Mouse (Mus musculus): Measurements from ENCODE around the gene Hist2h2ab. TPM values are rescaled to one million over a fixed set of nuclear protein-coding genes. Genes with fewer than 3 reads are reported as not detected.
"Not testable (repeated sequence)": the region's sequence is repeated elsewhere in the genome, so short reads cannot be mapped to it uniquely, and the experiment has no call there.

Hist2h2ab gene
- polyA plus RNA-seq, 1 experiment from 2014 or later: not detected

DNA sequence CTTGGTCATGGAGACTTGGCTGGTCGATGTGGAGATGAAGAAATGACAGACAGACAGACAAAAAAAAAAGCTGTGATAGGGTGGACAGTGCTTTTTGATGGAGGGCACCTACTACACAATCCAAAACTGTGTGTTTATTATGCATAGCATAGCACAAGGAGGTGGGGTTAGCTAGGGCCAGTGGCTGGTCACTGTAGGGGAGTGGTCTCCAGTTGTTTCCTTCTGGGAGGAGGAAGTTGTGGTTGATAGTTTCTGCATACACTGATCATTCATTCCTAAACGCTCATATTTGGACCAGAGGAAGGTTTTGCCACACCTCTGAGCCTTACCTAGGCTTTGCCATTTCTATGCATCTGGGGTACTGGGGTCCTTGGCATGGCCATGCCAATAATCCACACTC is 10.7 kb downstream of the Hist2h2ab start:
- no peak overlapping the region for H3K4me3 ChIP-seq
- no peak overlapping the region for H3K9ac ChIP-seq
- WGBS: 82% methylated on average over 2 of the region's 2 CpGs
- no peaks in the 10 kb centered on the region for H3K9me3 ChIP-seq (replicated peaks)
- H3K27ac ChIP-seq: no peak overlapping the region
- no peaks in the 10 kb centered on the region for H3K36me3 ChIP-seq
- H3K4me2 ChIP-seq (replicated peaks): no peak overlapping the region
- 0 out of 2 replicates have a peak, but pooled peaks cover 9% of the 10 kb centered on the region for H3K4me1 ChIP-seq
- no peak for ATAC-seq (ENCODE audit: low FRiP score)
- no peaks in the 10 kb centered on the region for H3K27me3 ChIP-seq

DNA sequence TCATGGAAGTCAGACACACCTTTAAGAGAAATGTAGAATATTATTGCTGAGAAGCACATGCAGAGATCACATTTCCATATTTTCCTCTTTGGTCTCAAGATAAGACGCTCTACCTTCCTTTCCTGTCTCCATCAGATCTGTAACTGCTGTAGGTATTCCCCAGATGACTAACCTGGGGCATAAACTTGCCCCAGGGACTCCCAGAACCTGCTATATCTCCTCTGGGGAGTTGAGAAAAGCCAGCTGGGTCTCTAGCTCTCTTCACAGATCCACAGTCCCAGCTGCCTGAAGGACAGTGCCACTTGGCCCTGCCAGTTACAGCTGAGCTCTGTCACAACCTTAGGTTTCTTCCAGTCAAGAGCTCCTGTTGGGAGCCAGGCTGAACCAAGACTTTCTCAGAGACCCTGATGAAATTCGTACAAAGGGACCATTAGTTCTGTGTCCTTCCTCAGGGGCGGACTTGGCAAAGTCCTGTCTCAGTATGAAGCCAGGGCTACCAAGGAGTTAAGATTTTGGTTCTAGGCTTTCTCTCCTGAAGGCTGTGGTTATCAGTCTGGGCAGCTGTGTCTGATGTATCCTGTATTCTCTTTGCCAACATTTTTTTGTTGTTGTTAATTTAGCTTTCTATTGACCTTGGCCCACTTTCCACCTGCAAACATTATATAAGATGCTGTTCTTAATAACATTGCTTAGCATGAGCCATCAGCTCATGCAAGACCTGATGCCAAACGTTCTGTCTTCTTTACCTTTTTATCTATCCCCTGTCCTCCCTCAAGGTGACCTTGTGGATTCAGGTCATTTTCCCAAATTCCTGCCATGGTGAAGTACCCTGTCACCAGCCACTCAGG is 11.5 kb downstream of the Hist2h2ab start:
- Histone ChIP-seq H3K4me2 (replicated peaks) (no peak overlapping the region), H3K9me3 (replicated peaks) (no peaks in the 10 kb centered on the region), H3K27me3 (no peaks in the 10 kb centered on the region), H3K4me3 (no peak overlapping the region), H3K4me1 (0 out of 2 replicates have a peak, but pooled peaks cover 7% of the 10 kb centered on the region), H3K27ac (no peak overlapping the region), H3K9ac (no peak overlapping the region), H3K36me3 (no peaks in the 10 kb centered on the region)
- WGBS: 73% methylated on average over 4 of the region's 4 CpGs
- no peak for ATAC-seq (ENCODE audit: low FRiP score)

DNA sequence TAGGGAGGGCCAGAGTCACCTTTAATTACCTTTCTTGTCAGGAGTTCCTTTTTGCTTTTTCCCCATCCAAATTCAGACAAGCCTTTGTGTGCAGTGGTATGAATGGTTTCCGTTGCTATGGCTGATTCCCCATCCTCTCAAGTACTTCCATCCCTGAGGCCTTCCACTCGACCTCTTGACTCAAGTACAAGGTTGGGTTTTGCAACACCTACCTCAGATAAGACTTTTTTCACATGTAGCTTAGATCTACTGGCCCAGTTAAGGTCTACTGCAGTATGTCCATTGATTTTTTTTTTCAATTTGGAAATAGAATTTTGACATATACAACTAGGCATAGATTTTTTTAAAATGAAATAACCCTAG is 12.1 kb downstream of the Hist2h2ab start:
- Histone ChIP-seq H3K36me3 (no peaks in the 10 kb centered on the region), H3K9ac (no peak overlapping the region), H3K4me2 (replicated peaks) (no peak overlapping the region), H3K27me3 (no peaks in the 10 kb centered on the region), H3K9me3 (replicated peaks) (no peaks in the 10 kb centered on the region), H3K27ac (no peak overlapping the region), H3K4me1 (0 out of 2 replicates have a peak, but pooled peaks cover 6% of the 10 kb centered on the region), H3K4me3 (no peak overlapping the region)
- no peak for ATAC-seq (ENCODE audit: low FRiP score)
- WGBS: 72% methylated on average over 2 of the region's 2 CpGs

DNA sequence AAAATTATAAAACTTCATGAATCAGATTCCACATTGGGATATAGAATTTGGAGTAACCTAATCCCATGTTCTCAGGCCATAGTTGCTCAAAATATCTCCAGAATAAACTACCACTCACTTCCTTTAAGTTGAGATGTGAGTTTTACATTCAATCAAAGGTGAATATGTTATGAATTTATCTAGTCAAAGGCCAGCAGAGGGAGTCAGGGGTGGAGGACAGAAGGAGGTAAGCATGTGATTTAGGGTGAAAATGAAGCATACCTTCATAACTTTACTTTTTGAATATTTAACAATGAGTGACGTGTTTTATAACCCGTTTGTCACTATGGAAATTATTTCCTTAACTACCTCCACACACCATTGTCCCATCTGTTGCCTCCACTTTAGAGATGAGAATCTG is 15.2 kb downstream of the Hist2h2ab start:
- WGBS: 95% methylated on average over 2 of the region's 2 CpGs
- no peak overlapping the region for H3K9ac ChIP-seq
- peaks cover 15% of the 10 kb centered on the region for H3K4me1 ChIP-seq
- no peak overlapping the region for H3K27ac ChIP-seq
- H3K27me3 ChIP-seq: no peaks in the 10 kb centered on the region
- H3K4me2 ChIP-seq (replicated peaks): no peak overlapping the region
- no peaks in the 10 kb centered on the region for H3K36me3 ChIP-seq
- ATAC-seq (ENCODE audit: low FRiP score): no peak
- H3K4me3 ChIP-seq: no peak overlapping the region
- no peaks in the 10 kb centered on the region for H3K9me3 ChIP-seq (replicated peaks)

GRCm38 (mm10) chr3:96235836-96236235 is 16.2 kb downstream of the Hist2h2ab start:
- no peaks in the 10 kb centered on the region for H3K27me3 ChIP-seq
- H3K27ac ChIP-seq: peak overlapping the region; percentile 30; the same call in 1 of the 2 replicates
- H3K9ac ChIP-seq: no peak overlapping the region
- H3K9me3 ChIP-seq (replicated peaks): no peaks in the 10 kb centered on the region
- ATAC-seq (ENCODE audit: low FRiP score): no peak
- H3K4me2 ChIP-seq (replicated peaks): no peak overlapping the region
- peaks cover 15% of the 10 kb centered on the region for H3K4me1 ChIP-seq
- no peaks in the 10 kb centered on the region for H3K36me3 ChIP-seq
- 62% methylated on average over 3 of the region's 3 CpGs for WGBS
- no peak overlapping the region for H3K4me3 ChIP-seq

DNA sequence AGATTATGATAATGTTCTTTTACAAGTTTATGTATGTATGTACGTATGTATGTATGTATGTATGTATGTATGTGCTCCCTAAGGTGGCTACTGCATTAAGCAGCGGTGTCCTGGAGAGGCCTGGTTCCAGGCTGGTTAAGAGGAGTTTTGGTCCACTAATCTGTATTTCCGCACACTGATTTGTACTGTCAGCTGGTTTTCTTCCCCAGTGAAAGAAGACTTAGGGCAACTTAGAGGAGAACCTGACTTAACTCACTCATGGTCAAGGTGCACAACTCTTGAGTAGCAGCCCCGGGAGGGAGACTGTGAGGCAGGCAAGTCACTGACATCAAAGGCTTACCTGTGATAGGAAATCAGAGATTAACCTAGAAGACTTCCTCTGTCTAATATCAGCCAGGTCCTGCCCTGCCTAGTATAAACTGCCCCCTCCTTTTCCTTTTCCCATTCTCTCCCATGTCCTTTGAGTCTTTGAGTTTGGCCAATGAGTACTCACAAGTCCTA is 17.2 kb downstream of the Hist2h2ab start:
- H3K27ac ChIP-seq: no peak overlapping the region
- H3K4me1 ChIP-seq: peaks cover 15% of the 10 kb centered on the region
- peak overlapping the region; percentile 55 for H3K4me2 ChIP-seq (replicated peaks)
- ATAC-seq (ENCODE audit: low FRiP score): no peak
- no peaks in the 10 kb centered on the region for H3K36me3 ChIP-seq
- H3K9ac ChIP-seq: peak overlapping the region; percentile 56; the same call in 1 of the 2 replicates
- H3K4me3 ChIP-seq: peak overlapping the region; percentile 37; the same call in 1 of the 2 replicates
- H3K9me3 ChIP-seq (replicated peaks): no peaks in the 10 kb centered on the region
- WGBS: 83% methylated on average over 4 of the region's 4 CpGs
- no peaks in the 10 kb centered on the region for H3K27me3 ChIP-seq

DNA sequence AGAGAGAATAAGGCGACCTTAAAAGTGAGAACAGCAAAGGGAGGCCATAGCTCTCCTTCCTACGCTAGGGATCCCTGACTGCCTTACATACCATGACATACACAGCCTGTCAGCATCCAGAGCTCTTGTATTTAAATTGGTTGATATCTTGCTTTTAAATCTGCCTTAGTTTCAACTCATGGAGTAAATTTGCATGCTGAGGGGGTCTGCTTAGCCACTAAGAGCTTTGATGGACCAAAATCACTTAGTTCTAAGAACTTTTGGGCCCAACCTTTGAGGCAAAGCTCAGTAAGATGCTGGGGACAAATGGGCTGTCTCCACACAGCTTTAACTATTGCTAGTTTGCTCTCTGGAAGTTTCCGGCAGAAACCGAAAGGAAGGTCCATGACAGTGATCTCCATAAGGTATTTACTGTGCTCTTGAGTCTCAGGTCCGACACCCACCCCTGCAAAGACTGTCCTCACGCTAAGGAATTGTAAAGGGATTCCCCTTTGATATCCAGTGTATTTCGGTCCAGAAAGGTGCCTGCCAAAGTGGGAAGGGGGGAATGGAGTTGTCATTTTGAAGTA is 17.8 kb downstream of the Hist2h2ab start:
- 28% methylated on average over 7 of the region's 7 CpGs for WGBS
- peak overlapping the region; percentile 56 for H3K9ac ChIP-seq
- no peaks in the 10 kb centered on the region for H3K27me3 ChIP-seq
- H3K36me3 ChIP-seq: no peaks in the 10 kb centered on the region
- H3K9me3 ChIP-seq (replicated peaks): no peaks in the 10 kb centered on the region
- H3K4me1 ChIP-seq: peaks cover 15% of the 10 kb centered on the region
- no peak for ATAC-seq (ENCODE audit: low FRiP score)
- H3K4me3 ChIP-seq: peak overlapping the region; percentile 37
- H3K4me2 ChIP-seq (replicated peaks): peak overlapping the region; percentile 55
- H3K27ac ChIP-seq: peak overlapping the region; percentile 68; the same call in 1 of the 2 replicates

- ATAC-seq (ENCODE audit: low FRiP score): no peak
- under 1% methylated on average over 12 of the region's 12 CpGs for WGBS
- Histone ChIP-seq H3K4me3 (peak overlapping the region; percentile 37), H3K27me3 (no peaks in the 10 kb centered on the region), H3K9ac (peak overlapping the region; percentile 56), H3K36me3 (no peaks in the 10 kb centered on the region), H3K4me1 (peaks cover 15% of the 10 kb centered on the region), H3K9me3 (replicated peaks) (no peaks in the 10 kb centered on the region), H3K27ac (peak overlapping the region; percentile 68), H3K4me2 (replicated peaks) (peak overlapping the region; percentile 55)
Observed at GRCm38 (mm10) chr3:96237904-96238511, 18.3 kb downstream of the Hist2h2ab start.

DNA sequence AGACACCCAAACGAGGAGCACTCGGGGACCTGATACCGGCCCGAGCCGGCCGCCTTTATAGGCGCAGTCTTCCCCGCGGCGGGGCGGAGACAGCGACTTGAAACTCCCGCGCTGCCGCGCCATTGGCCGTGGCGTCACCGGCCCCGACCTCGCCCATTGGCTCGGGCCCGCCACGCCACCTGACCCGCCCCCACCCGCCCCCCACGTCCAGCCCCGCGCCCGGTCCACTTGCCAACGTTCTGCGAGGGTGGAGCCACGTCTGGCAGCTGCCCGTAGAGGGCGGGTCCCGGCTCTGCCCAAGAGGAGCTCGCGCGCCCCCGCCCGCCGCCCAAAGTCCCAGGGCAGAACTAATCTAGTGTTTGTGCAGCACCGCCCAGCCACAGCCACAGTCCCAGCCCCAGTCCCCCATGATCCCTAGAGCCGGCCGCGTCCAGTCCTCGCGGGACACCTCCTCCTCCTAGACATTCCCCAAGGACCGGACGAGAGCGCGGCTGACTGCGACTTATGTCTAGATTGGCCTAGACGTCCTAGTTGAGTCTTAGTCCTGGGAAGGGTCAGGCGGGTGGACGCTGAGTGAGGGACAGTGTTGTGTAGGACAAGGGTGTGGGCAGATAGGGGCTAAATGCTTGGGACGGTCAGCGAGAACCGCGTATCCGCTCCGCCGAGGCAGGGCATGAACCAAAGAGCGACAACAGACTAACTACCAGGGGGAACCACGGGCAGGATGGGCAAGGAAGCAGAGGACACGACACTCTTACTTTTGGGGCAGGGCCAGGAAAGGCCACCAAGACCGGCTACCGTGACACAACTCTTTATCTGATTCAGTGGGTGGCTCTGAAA is 19.5 kb downstream of the Hist2h2ab start, which contains the start of gene Hist2h3c2:
Gene Hist2h3c2, minus strand, starts transcription at position 174 of the 840 bp plus-strand sequence.
- not testable (repeated sequence) for H3K36me3 ChIP-seq; H3K9me3 ChIP-seq (replicated peaks); H3K27me3 ChIP-seq
- WGBS: 0% methylated on average over 11 of the region's 68 CpGs
- Histone ChIP-seq H3K27ac (peak within 1 kb of the TSS; percentile 76), H3K9ac (peak within 1 kb of the TSS; percentile 56), H3K4me3 (peak within 1 kb of the TSS; percentile 37), H3K4me2 (replicated peaks) (peak within 1 kb of the TSS; percentile 55), H3K4me1 (peaks cover 17% of the 10 kb centered on the region)
- peak; percentile 93 for ATAC-seq (ENCODE audit: low FRiP score)

DNA sequence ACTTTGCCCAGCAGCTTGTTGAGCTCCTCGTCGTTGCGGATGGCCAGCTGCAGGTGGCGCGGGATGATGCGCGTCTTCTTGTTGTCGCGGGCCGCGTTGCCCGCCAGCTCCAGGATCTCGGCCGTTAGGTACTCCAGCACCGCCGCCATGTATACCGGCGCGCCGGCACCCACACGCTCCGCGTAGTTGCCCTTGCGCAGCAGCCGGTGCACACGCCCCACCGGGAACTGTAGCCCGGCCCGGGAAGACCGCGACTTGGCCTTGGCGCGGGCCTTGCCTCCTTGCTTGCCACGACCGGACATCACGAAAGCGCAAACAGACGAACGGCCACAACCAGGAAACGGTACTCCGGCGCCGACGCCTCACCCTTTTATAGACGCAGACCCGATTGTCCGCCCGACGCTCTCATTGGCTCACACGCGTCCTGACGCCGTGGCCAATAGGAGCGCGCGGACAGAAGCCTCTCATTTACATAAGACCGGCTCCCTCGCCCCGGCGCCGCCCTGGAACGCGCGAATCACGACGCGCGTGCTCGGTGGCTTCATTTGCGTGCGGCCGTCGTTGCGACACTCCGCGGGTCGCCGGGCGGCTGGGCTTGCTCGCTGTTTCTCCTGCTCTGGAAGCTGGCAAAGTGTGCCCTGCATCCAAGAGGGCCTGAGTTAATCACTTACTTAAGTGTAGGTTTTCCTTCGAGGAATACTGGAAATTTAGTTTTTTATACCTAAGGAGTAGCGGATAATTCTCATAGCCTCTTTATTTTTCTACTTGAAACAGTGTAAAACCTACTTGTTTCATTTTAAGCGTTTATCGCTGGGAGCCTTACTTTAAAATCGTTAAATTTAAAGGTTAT is 20.5 kb downstream of the Hist2h2ab start, which contains the start of gene Hist2h2aa2:
Gene Hist2h2aa2, minus strand, starts transcription at position 328 of the 850 bp plus-strand sequence.
- H3K4me1 ChIP-seq: peaks cover 22% of the 10 kb centered on the region
- peak within 1 kb of the TSS; percentile 32 for H3K4me3 ChIP-seq
- H3K27ac ChIP-seq: peak within 1 kb of the TSS; percentile 88
- 3% methylated on average over 37 of the region's 85 CpGs for WGBS
- peak within 1 kb of the TSS; percentile 55; the same call in 1 of the 2 replicates for H3K9ac ChIP-seq
- H3K36me3 ChIP-seq; H3K9me3 ChIP-seq (replicated peaks); H3K27me3 ChIP-seq: not testable (repeated sequence)
- peak within 1 kb of the TSS; percentile 44 for H3K4me2 ChIP-seq (replicated peaks)
- ATAC-seq (ENCODE audit: low FRiP score): peak; percentile 86

DNA sequence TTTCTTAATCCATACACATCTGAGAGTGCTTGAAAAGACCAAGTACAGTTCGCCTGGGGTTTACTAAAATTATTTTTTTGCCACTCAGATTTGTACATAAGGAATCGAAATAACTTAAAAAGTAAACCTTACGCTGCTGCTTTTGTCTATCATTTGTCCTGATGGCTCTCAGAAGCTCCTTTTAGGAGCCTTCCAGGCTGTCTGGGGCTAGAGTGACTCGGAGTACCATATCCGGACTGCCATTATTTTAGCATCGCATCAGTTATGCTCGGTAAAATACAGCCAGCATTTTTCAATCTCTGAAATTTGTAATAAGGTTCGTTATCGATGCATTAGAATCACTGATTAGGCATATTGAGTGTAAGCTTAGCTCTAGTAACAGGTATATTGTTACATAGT is 21.1 kb downstream of the Hist2h2ab start:
- Histone ChIP-seq H3K4me2 (replicated peaks) (peak overlapping the region; percentile 44), H3K9me3 (replicated peaks) (no peaks in the 10 kb centered on the region), H3K4me3 (no peak overlapping the region), H3K9ac (peak overlapping the region; percentile 55; the same call in 1 of the 2 replicates), H3K27me3 (no peaks in the 10 kb centered on the region), H3K27ac (peak overlapping the region; percentile 88), H3K36me3 (no peaks in the 10 kb centered on the region), H3K4me1 (peaks cover 22% of the 10 kb centered on the region)
- 79% methylated on average over 9 of the region's 9 CpGs for WGBS
- no peak for ATAC-seq (ENCODE audit: low FRiP score)

All from hindbrain, embryonic 12.5 days (tissue).